Mouse (Mus musculus): ENCODE results near the gene Clp1. TPM values are rescaled to one million over a fixed set of nuclear protein-coding genes. Genes with fewer than 3 reads are reported as not detected.

Gene Clp1
- total RNA-seq, 2 experiments from 2014 or later = 8.1 to 8.8 TPM

DNA sequence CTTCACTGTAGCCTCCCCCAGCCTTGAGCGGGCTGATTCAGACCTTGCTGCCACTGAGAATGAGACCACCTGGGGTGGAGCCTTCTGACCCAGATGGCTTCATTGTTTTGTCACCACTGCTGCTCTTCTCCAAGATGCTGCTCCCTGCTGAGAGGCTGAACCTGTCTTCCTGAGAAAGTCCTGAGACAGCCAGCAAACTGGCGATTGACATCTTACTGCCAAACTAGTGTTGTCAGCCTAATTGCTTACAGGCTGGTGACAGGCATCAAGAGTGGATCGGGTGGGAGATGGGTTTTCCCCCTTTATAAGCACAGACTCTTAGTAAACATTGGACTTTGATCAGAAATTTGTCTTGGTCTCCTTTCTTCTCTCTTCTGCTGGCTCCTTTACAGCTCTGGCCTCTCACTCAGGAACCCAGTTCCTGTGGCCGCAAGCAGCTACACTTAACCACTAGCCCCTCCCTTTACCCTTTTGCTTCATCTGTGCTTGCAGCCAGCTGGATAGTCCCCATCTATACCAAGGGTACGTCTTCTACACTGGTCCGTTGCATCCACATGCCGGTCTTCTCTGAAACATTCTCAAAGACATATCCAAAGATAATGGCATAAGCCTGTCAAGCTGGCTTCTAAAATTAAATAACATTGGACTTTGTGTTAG lies 30.0 kb upstream of the Clp1 start:
- Histone ChIP-seq H3K4me3 (no peak overlapping the region), H3K27ac (no peak overlapping the region)
- no peak for DNase-seq (ENCODE audit: low spot score in 2 of 2)
- no peak for TF ChIP-seq CTCF (conservative IDR thresholded peaks at IDR 0.05)

DNA sequence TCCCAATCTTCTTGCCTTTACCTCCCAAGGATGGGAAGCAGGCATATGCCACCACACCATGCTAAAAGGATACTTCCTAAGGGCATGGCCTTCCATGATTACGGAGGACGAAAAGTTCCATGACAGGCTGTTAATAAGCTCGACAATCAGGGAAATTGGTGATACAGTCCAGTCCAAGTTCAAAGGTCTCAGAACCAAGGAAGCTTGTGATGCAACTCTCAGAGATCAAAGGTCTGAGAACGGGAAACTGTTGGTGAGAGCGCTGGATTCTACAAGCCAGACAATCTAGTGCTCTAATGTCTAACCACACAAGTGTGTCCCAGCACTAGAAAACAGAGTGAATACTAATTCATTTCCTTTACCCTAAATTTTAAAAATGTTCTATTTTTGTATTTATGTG lies 29.1 kb upstream of the Clp1 start:
- DNase-seq (ENCODE audit: low spot score in 2 of 2) = no peak
- TF ChIP-seq CTCF (conservative IDR thresholded peaks at IDR 0.05) = no peak
- no peak overlapping the region for H3K4me3 ChIP-seq
- no peak overlapping the region for H3K27ac ChIP-seq

DNA sequence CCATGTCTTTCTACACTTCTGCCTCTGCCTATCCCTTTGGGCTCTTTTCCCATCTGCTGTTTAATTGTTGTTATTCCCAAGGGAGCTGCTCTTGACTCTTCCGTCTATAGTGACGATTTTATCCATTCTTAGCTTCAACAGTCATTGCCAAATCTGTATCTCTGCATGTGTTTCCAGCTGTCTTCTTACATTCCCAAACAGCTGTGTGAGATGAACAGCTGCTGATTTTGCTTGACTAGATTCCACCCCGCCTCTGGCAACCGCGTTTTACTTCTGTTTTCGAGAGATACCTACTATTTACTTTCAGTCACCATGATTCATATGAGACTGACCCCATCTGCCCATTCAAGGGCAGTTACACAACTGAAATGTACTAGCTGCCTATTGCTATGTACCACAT lies 23.0 kb upstream of the Clp1 start:
- DNase-seq (ENCODE audit: low spot score in 2 of 2) = no peak
- TF ChIP-seq CTCF (conservative IDR thresholded peaks at IDR 0.05) = no peak
- H3K27ac ChIP-seq = no peak overlapping the region

GRCm38 (mm10) chr2:84744126-84744525 lies 17.0 kb upstream of the Clp1 start:
- no peak for DNase-seq (ENCODE audit: low spot score in 2 of 2)
- no peak for TF ChIP-seq CTCF (conservative IDR thresholded peaks at IDR 0.05)
- Histone ChIP-seq H3K4me3 (peak overlapping the region; percentile 28), H3K27ac (no peak overlapping the region)

More for the DNA sequence above, 23.0 kb upstream of the Clp1 start:
- H3K4me3 ChIP-seq = no peak overlapping the region

DNA sequence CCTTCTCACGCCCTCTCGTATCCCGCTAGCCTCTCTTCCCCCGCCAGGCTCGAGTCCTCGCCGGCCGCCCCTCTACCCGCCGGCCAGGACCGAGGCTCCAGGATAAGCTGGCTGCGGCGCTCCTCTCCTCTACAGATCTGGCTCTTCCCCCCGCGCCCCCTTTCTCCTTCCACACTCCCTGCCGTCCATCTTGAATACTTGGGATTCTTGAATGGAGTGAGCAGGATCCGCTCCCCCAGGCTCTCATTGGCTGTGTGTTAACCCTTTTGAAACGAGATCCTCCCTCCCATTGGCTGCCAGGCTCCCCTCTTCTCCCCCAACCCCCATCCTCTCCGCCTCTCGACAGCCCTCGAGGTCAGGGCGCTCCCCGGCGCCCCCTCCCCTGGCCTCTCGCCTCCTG lies 16.4 kb upstream of the Clp1 start, which contains the start of gene Gm19426:
Gene Gm19426 (minus strand): TSS at position 95 of the 400 bp plus-strand sequence.
- peak; percentile 62 to 67 for DNase-seq (ENCODE audit: low spot score in 2 of 2)

DNA sequence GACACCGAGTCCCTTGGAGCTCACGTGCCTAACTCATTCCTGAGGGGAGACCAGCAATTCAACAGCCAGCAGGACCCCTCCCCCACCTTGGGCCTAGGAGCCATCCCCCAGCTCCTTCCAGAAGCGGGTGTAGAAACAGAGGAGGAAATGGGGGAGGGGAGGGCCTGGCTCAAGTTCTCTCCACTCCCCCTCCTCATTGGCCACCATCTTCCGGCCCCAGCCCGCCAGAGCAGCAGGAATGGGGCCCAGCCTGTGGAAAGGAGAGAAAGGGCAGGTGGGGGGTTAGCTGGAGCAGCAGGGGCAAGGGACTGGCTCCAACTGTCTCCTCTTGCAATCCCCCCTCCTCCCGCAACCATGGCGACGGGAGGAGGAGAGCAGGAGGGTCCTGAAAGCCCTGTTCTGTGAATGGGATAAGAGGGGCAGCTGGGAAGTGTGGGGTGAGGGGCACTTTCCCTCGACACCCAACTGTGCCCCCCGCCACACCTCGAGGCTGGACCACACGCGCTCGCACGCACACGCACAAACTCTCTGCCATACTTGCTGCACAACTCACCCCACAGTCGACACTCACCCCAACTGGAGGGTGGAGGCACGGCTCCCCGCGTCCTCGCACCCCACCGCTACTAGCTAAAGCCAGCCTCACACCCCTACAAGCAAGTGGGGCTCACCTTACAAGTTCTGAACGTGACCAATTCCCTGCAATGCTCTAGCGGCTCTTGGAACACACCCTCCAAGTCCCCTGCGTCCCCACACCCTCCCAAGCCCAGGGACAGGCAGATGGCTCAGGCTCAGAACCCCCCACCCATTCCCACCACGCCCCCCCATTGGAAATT lies 15.5 kb upstream of the Clp1 start:
- no peak for TF ChIP-seq CTCF (conservative IDR thresholded peaks at IDR 0.05)
- DNase-seq (ENCODE audit: low spot score in 2 of 2) = no peak
- peak overlapping the region; percentile 78 for H3K27ac ChIP-seq
- H3K4me3 ChIP-seq = peak overlapping the region; percentile 74

More for the DNA sequence above, 16.4 kb upstream of the Clp1 start, which contains the start of gene Gm19426:
- peak within 1 kb of the TSS; percentile 78 for H3K27ac ChIP-seq
- peak within 1 kb of the TSS; percentile 74 for H3K4me3 ChIP-seq
- TF ChIP-seq CTCF (conservative IDR thresholded peaks at IDR 0.05) = no peak

GRCm38 (mm10) chr2:84741841-84742450 lies 14.8 kb upstream of the Clp1 start:
- peak overlapping the region; percentile 74 for H3K4me3 ChIP-seq
- no peak for DNase-seq (ENCODE audit: low spot score in 2 of 2)
- TF ChIP-seq CTCF (conservative IDR thresholded peaks at IDR 0.05) = no peak

GRCm38 (mm10) chr2:84740608-84741333 lies 13.6 kb upstream of the Clp1 start:
- no peak for DNase-seq (ENCODE audit: low spot score in 2 of 2)
- no peak overlapping the region for H3K4me3 ChIP-seq
- no peak overlapping the region for H3K27ac ChIP-seq
- peak; percentile 64 for TF ChIP-seq CTCF (conservative IDR thresholded peaks at IDR 0.05)

More at GRCm38 (mm10) chr2:84741841-84742450, 14.8 kb upstream of the Clp1 start:
- H3K27ac ChIP-seq = peak overlapping the region; percentile 78; the same call in 1 of the 2 replicates

- no peak overlapping the region; the same call in 1 of the 2 replicates for H3K4me3 ChIP-seq
- no peak for DNase-seq (ENCODE audit: low spot score in 2 of 2)
- H3K27ac ChIP-seq = no peak overlapping the region
- peak; percentile 61 for TF ChIP-seq CTCF (conservative IDR thresholded peaks at IDR 0.05)
Measured at GRCm38 (mm10) chr2:84738271-84738911, 11.2 kb upstream of the Clp1 start.

DNA sequence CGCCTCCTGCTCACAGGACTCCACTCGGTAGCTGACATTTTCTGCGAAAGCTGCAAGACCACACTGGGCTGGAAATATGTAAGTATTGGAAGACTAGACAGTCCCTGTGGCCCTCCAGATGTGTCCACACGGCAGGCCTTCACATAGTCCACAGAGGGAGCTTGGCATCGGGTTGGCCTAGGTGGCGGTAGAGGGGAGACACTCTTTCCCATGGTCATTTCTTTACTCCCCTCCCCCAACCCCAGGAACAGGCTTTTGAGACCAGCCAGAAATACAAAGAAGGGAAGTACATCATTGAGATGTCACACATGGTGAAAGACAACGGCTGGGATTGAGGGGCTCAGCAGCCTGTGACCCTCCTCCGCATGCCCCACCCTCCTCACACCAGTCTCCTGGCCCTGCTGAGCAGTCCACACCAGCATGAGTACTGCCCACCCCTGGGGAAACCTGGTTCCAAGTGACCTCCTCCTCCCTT lies 10.3 kb upstream of the Clp1 start:
- Histone ChIP-seq H3K4me3 (no peak overlapping the region; the same call in 1 of the 2 replicates), H3K27ac (no peak overlapping the region)
- DNase-seq (ENCODE audit: low spot score in 2 of 2) = no peak
- TF ChIP-seq CTCF (conservative IDR thresholded peaks at IDR 0.05) = peak; percentile 12; the same call in 1 of the 2 replicates

DNA sequence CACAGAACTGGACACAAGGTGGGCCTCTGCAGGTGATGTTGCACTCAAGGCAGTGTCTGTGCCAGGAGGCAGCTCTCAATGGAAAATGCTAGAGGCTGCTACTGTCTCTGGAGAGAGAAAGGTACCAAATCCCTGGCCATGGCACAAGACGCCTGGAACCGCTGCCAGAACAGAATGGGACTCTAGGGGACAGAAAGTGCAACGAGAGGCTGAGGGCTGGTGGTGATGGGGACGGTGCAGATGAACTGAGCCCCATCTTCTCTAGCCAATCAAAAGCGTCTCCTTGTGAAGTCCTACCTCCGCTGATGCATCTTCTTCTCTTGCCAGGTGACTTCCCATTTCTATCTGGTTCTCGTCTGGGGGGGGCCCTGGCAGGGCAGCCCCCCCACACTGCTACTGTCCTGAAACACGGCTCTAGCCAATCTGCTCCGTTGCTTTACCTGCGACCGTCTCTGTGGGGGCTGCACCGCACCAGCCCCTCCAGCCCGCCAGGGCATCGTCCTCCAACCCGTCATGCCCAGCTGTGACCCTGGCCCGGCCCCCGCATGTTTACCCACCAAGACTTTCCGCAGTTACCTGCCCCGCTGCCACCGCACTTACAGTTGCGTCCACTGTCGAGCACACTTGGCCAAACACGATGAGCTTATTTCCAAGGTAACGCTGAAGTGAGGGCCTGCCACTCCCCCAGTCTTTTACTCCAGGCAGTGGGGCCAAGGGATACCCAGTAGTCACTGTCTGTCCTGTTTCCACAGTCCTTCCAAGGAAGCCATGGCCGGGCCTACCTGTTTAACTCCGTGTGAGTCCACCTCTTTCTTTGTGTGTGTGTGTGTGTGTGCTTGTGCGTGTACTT lies 9.4 kb upstream of the Clp1 start:
- peak overlapping the region; percentile 80 for H3K4me3 ChIP-seq
- DNase-seq (ENCODE audit: low spot score in 2 of 2) = no peak
- peak overlapping the region; percentile 3; the same call in 1 of the 2 replicates for H3K27ac ChIP-seq
- no peak for TF ChIP-seq CTCF (conservative IDR thresholded peaks at IDR 0.05)

Measured in layer of hippocampus, adult 2 months (tissue).